Mouse (Mus musculus): Measurements from ENCODE around the gene Scd2.

GRCm38 (mm10) chr19:44246341-44246911, 47.0 kb upstream of the Scd2 start:
- TF ChIP-seq EP300 (IDR thresholded peaks at IDR 0.05; ENCODE audit: low read depth) (no peak), CTCF (IDR thresholded peaks at IDR 0.05; ENCODE audit: low read depth) (no peak)

Data from liver, postnatal 0 days (tissue).